Mouse (Mus musculus): ENCODE measurements around the gene Rbpjl. TPM values are rescaled to one million over a fixed set of nuclear protein-coding genes. Genes with fewer than 3 reads are reported as not detected.

Rbpjl gene
- total and polyA plus RNA-seq, 2 experiments, result 0.18 TPM; not detected in 1

- Histone ChIP-seq H3K36me3 (ENCODE audit: control insufficient read depth, insufficient read depth, low read length) (no peaks in the 10 kb centered on the region), H3K27ac (replicated peaks; ENCODE audit: insufficient read depth, low read depth, low read length) (no peak overlapping the region), H3K27me3 (ENCODE audit: control insufficient read depth, insufficient read depth, low read length) (peaks cover 15% of the 10 kb centered on the region), H3K4me3 (ENCODE audit: insufficient read depth, low read depth, low read length) (no peak overlapping the region), H3K4me1 (ENCODE audit: control insufficient read depth, insufficient read depth, low read length) (no peaks in the 10 kb centered on the region), H3K79me2 (ENCODE audit: control insufficient read depth, insufficient read depth, low read length) (no peaks in the 10 kb centered on the region), H3K9ac (ENCODE audit: low read depth, low read length) (no peak overlapping the region)
- TF ChIP-seq CTCF (IDR thresholded peaks at IDR 0.05; ENCODE audit: low read depth, low read length), result no peak
- no peak for TF ChIP-seq POLR2A (IDR thresholded peaks at IDR 0.05; ENCODE audit: extremely low read depth, insufficient read depth, low read length)
- DNase-seq (ENCODE audit: extremely low read depth, low read depth, low spot score), result no peak
- 65% methylated on average over 12 of the region's 12 CpGs for WGBS
These were observed 6.0 kb upstream of the Rbpjl start for GRCm38 (mm10) chr2:164396911-164397310.

GRCm38 (mm10) chr2:164403396-164404081 is 598 bp downstream of the Rbpjl start:
- Histone ChIP-seq H3K79me2 (ENCODE audit: control insufficient read depth, insufficient read depth, low read length) (no peaks in the 10 kb centered on the region), H3K4me3 (ENCODE audit: insufficient read depth, low read depth, low read length) (no peak overlapping the region), H3K27me3 (ENCODE audit: control insufficient read depth, insufficient read depth, low read length) (peaks cover 19% of the 10 kb centered on the region), H3K36me3 (ENCODE audit: control insufficient read depth, insufficient read depth, low read length) (no peaks in the 10 kb centered on the region), H3K27ac (replicated peaks; ENCODE audit: insufficient read depth, low read depth, low read length) (no peak overlapping the region), H3K4me1 (ENCODE audit: control insufficient read depth, insufficient read depth, low read length) (0 out of 2 replicates have a peak, but pooled peaks cover 1% of the 10 kb centered on the region), H3K9ac (ENCODE audit: low read depth, low read length) (no peak overlapping the region)
- no peak for TF ChIP-seq POLR2A (IDR thresholded peaks at IDR 0.05; ENCODE audit: extremely low read depth, insufficient read depth, low read length)
- TF ChIP-seq CTCF (IDR thresholded peaks at IDR 0.05; ENCODE audit: low read depth, low read length), result no peak
- 26% methylated on average over 14 of the region's 14 CpGs for WGBS
- DNase-seq (ENCODE audit: extremely low read depth, low read depth, low spot score), result no peak

GRCm38 (mm10) chr2:164404082-164404990 is 1.4 kb downstream of the Rbpjl start:
- H3K4me3 ChIP-seq (ENCODE audit: insufficient read depth, low read depth, low read length), result peak overlapping the region; percentile 8; the same call in 1 of the 2 replicates
- no peak for DNase-seq (ENCODE audit: extremely low read depth, low read depth, low spot score)
- H3K79me2 ChIP-seq (ENCODE audit: control insufficient read depth, insufficient read depth, low read length), result no peaks in the 10 kb centered on the region
- TF ChIP-seq POLR2A (IDR thresholded peaks at IDR 0.05; ENCODE audit: extremely low read depth, insufficient read depth, low read length), result no peak
- TF ChIP-seq CTCF (IDR thresholded peaks at IDR 0.05; ENCODE audit: low read depth, low read length), result no peak
- 0 out of 2 replicates have a peak, but pooled peaks cover 1% of the 10 kb centered on the region for H3K4me1 ChIP-seq (ENCODE audit: control insufficient read depth, insufficient read depth, low read length)
- no peak overlapping the region for H3K9ac ChIP-seq (ENCODE audit: low read depth, low read length)
- WGBS, result 5% methylated on average over 49 of the region's 49 CpGs
- no peaks in the 10 kb centered on the region for H3K36me3 ChIP-seq (ENCODE audit: control insufficient read depth, insufficient read depth, low read length)
- H3K27ac ChIP-seq (replicated peaks; ENCODE audit: insufficient read depth, low read depth, low read length), result no peak overlapping the region
- peaks cover 19% of the 10 kb centered on the region for H3K27me3 ChIP-seq (ENCODE audit: control insufficient read depth, insufficient read depth, low read length)

GRCm38 (mm10) chr2:164405060-164405459 is 2.1 kb downstream of the Rbpjl start, which contains the start of gene Matn4:
Gene Matn4 (minus strand): TSS chr2:164405160.
- no peaks in the 10 kb centered on the region for H3K79me2 ChIP-seq (ENCODE audit: control insufficient read depth, insufficient read depth, low read length)
- 30% methylated on average over 9 of the region's 9 CpGs for WGBS
- H3K4me1 ChIP-seq (ENCODE audit: control insufficient read depth, insufficient read depth, low read length), result 0 out of 2 replicates have a peak, but pooled peaks cover 1% of the 10 kb centered on the region
- H3K4me3 ChIP-seq (ENCODE audit: insufficient read depth, low read depth, low read length), result peak within 1 kb of the TSS; percentile 8; the same call in 1 of the 2 replicates
- H3K9ac ChIP-seq (ENCODE audit: low read depth, low read length), result no peak within 1 kb of the TSS
- peaks cover 19% of the 10 kb centered on the region for H3K27me3 ChIP-seq (ENCODE audit: control insufficient read depth, insufficient read depth, low read length)
- no peak for DNase-seq (ENCODE audit: extremely low read depth, low read depth, low spot score)
- TF ChIP-seq CTCF (IDR thresholded peaks at IDR 0.05; ENCODE audit: low read depth, low read length), result no peak
- TF ChIP-seq POLR2A (IDR thresholded peaks at IDR 0.05; ENCODE audit: extremely low read depth, insufficient read depth, low read length), result no peak
- no peaks in the 10 kb centered on the region for H3K36me3 ChIP-seq (ENCODE audit: control insufficient read depth, insufficient read depth, low read length)
- H3K27ac ChIP-seq (replicated peaks; ENCODE audit: insufficient read depth, low read depth, low read length), result no peak within 1 kb of the TSS

- H3K4me1 ChIP-seq (ENCODE audit: control insufficient read depth, insufficient read depth, low read length), result 0 out of 2 replicates have a peak, but pooled peaks cover 1% of the 10 kb centered on the region
- no peak overlapping the region for H3K4me3 ChIP-seq (ENCODE audit: insufficient read depth, low read depth, low read length)
- H3K27me3 ChIP-seq (ENCODE audit: control insufficient read depth, insufficient read depth, low read length), result peaks cover 16% of the 10 kb centered on the region
- no peaks in the 10 kb centered on the region for H3K79me2 ChIP-seq (ENCODE audit: control insufficient read depth, insufficient read depth, low read length)
- H3K36me3 ChIP-seq (ENCODE audit: control insufficient read depth, insufficient read depth, low read length), result no peaks in the 10 kb centered on the region
- no peak overlapping the region for H3K27ac ChIP-seq (replicated peaks; ENCODE audit: insufficient read depth, low read depth, low read length)
- WGBS, result 52% methylated on average over 5 of the region's 5 CpGs
- DNase-seq (ENCODE audit: extremely low read depth, low read depth, low spot score), result no peak
- no peak overlapping the region for H3K9ac ChIP-seq (ENCODE audit: low read depth, low read length)
- TF ChIP-seq CTCF (IDR thresholded peaks at IDR 0.05; ENCODE audit: low read depth, low read length) (no peak), POLR2A (IDR thresholded peaks at IDR 0.05; ENCODE audit: extremely low read depth, insufficient read depth, low read length) (no peak)
These were observed 2.6 kb downstream of the Rbpjl start for GRCm38 (mm10) chr2:164405519-164405918.

Data from liver, adult 2 months (tissue).